Mouse (Mus musculus) lung, adult 2 months (tissue): ENCODE measurements at regions not wholly inside any gene's neighbourhood (a gene's known extent, or its start where the extent isn't known, plus 50 kb on each side); places are given as distances from the start of the nearest gene placed in this dataset.
A peak's percentile ranks its signal among the peaks of the same experiment; 100 is the strongest.

Source experiments
- CTCF ChIP-seq: fragments of 200-500 bp; IDR thresholded peaks from 2 replicates; pipeline ENCODE4 v1.5.1; 2011; ENCODE audit warnings: mild to moderate bottlenecking, low read length, control low read depth; ENCODE audit not compliant: insufficient read depth
- POLR2A ChIP-seq: fragments of 200-500 bp; IDR thresholded peaks from 2 replicates; pipeline ENCODE4 v1.6.1; 2011; ENCODE audit warnings: low read depth, mild to moderate bottlenecking, control low read depth, low read length, borderline replicate concordance; ENCODE audit errors: extremely low read depth

DNA sequence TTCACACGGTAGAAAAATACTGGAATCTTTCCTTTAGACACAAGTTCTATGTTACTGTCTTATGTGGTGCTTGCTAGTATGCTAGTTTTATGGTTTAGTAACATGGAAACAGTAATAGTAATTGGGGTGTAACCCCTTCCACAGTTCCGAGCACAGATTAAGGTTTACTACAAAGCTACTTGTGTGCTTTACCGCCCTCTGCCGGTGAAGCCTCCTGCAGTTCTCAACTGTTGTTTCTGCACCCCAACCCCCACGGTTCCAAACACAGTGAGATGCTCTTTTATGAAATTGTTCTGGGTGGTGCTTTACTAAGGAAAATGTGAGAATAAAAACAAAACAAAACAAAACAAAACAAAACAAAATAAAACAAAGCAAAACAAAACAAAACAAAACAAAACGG, 234.3 kb downstream of the Hace1 start:
- no peak for TF ChIP-seq POLR2A
- TF ChIP-seq CTCF, result peak; percentile 48
